Mouse (Mus musculus): Measurements from ENCODE around the gene Usp6nl.

The Usp6nl gene

DNA sequence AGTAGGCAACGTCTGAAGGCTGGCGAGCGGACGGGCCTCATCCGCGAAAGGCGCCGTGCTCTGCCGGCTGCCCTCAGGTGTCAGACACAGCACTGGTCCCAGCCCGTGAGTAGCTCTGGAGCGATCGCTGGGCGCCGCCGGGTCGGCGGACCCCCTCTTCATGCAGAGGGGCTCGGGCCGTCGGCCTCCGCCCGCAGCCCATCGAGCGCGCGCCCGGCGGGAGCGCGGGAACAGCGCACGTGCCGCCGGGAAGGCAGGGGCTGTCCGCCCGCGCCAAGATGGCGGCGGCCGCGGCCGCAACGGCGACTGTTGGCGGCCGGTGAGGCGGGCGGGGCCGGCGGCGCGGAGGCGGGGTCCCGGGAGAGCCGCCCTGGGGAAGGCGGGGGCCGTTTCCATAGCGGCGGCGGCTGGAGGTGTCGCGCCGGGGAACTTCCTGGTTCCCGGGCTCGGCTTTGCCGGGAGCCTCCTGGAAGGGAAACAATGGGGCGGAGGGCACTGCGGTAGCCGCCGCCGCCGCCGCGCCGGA, at the start of gene Usp6nl:
Usp6nl (plus strand) TSS at position 292 of the 526 bp plus-strand sequence.
- DNase-seq: peak; percentile 91 to 96

DNA sequence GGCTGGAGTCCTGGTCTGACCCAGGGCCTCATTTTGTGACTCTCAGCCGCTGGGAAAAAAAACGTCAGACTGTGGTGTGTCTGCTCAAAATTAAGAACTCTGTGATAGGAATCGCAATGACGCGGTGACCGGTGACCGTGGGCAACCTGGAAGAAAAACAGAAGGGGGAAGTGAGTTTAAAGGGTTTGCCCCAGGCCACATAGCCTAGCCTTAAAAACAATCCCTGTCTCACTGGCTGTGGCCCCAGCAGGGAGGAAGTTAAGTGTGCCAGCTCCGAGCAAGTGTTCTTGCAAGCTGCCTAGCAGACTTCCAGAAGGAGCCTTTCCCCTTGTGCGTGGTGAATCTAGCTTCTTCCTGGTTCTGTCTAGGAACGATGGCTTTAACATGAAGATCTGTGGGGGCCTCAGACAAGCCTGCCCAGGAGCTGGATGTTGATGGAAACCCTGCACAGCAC, 49.0 kb upstream of the Usp6nl start:
- DNase-seq: peak; percentile 11 to 50

DNA sequence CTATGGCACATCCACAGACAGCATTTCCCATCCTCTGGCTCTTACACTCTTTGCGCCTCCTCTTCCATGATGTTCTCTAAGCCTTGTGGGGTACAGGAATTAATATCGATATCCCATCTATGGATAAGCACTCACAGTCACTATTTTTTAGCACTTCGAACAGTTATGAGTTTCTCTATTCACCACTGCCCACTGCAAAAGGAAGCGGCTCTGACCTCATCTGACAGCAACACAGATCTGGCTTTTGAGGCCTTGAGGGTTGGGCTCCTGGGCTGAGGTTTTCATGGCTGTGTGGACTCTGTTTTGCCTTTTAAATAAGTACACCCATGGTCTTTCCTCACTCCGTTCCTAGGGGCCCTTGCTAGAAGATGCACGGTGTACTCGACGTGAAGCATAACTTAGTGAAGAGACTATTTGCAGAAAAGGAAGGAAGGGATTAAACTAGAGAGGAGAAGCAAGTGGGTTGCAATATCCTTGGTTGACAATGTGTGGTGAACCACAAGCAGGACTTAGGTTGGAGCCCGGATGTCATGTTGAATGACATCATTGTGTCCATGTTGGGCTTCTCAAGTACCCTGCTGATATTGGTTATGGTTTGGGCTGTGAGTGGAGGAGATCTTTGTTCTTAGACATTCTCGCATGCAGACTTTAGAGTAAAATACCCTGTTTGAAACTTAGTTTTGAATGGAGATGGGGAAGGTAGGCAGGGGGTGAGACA, 43.5 kb upstream of the Usp6nl start:
- DNase-seq: no peak

- DNase-seq: no peak
These were observed 42.7 kb upstream of the Usp6nl start for GRCm38 (mm10) chr2:6279614-6280301.

- DNase-seq: no peak
These were observed 38.9 kb upstream of the Usp6nl start for GRCm38 (mm10) chr2:6283569-6283968.

- no peak for DNase-seq
These were observed 37.7 kb upstream of the Usp6nl start for GRCm38 (mm10) chr2:6284784-6285183.

DNA sequence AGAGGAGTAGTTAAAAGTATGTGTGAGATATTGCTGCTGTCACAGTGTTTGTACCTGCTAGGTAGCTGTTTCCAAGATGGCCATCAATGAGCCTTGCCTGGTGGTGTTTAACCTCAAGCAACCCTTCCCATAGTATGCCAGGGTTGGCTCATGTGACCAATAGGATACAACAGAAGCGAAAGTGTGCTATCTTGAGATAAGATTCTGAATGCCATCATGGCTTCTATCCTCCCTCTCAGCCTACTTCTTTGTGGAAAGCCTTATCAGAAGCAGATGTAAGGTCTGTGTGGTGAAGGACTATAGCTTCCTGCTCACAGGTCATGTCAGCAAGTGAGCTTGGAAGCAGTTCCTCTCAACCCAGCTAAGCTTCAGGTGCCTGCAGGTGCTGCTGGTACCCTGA, 36.7 kb upstream of the Usp6nl start:
- no peak for DNase-seq

- no peak for DNase-seq
These were observed 28.5 kb upstream of the Usp6nl start for GRCm38 (mm10) chr2:6293825-6294444.

GRCm38 (mm10) chr2:6294993-6295628, 27.4 kb upstream of the Usp6nl start:
- DNase-seq: no peak

- no peak for DNase-seq
These were observed 17.7 kb upstream of the Usp6nl start for GRCm38 (mm10) chr2:6304768-6305167.

DNA sequence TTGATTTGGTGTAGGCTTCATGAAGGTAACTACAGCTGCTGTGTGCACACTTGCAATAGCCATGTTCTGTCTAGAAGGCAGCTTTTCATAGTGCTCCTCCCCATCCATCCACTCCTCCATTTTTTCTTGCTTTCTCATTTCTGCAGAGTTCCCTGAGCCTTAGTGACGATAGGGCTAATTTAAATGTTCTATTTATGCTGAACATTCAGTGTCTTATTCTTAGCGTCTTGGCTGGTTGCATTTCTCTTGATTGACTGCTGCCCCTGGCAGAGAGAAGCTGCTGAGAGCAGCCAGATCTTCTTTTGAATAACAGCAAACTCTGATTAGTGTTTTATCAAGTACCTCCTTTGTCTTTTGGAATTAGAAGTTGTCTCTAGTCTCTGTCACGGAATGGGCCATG, 15.6 kb upstream of the Usp6nl start:
- DNase-seq: no peak

GRCm38 (mm10) chr2:6309373-6309821, 13.1 kb upstream of the Usp6nl start:
- DNase-seq: no peak

DNA sequence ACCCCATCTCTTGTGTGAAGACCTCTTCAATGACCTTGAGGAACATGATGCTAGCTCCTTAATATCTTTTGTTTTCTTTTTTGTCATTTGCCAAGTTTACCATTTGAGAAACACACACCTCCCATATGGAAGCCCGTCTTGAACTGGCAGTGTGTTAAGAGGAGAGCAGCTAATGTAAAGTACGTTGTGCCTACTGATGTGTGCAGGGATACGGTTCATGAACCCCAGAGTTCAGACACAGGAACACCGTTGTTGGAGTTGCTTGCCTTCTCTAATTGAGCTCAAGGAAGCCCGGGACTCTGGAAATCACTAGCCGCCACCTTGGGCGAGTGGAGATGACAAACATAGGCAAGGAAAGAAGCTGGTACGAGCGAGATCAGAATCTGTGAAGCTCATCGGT, 9.7 kb upstream of the Usp6nl start:
- no peak for DNase-seq

DNA sequence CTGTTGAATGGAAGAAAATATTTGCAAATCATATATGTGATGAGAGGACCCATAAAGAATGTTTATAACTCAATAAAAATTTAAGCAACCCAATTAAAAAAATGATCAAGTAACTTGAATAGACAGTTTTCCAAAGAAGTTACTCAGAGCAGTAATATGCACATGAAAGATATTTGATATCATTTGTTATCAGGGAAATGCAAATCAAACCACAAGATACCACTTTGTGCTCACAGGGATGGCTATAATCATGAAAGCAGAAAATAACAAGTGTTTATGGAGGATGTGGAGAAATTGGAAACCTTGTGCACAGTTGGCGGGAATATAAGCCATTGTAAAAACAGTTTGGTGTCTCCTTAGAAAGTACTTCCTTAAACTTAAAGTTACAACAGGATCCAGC, 8.7 kb upstream of the Usp6nl start:
- no peak for DNase-seq

- no peak for DNase-seq
These were observed 2.3 kb upstream of the Usp6nl start for GRCm38 (mm10) chr2:6320153-6320552.

DNA sequence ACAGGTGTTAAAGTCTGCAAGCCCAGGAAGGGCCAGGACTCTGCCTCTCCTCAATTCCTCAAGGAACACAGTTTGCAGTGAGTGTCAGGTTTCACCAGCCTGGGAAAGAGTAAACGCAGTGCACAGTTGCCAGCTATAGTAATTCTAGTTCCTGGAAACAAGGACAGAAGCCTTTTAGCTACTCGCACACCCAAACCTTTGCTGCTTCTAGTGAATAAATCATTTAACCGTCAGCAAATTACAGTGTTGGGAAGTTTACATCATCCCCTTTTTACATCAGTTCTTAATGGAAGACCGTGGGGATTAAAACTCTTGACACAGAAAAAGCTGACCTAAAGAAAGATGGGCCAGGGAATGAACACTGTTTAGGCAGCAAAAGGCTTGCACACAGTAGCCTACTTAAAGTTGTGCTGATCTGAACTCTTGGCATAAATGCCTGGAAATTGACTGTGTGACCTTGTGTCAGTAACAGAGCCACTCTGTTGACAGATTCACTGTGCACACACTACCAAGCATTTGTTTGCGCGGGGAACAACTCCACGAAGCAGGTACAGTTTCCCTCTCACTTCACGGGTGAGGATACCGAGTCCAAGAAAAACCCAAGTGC, 595 bp upstream of the Usp6nl start:
- no peak for DNase-seq

DNA sequence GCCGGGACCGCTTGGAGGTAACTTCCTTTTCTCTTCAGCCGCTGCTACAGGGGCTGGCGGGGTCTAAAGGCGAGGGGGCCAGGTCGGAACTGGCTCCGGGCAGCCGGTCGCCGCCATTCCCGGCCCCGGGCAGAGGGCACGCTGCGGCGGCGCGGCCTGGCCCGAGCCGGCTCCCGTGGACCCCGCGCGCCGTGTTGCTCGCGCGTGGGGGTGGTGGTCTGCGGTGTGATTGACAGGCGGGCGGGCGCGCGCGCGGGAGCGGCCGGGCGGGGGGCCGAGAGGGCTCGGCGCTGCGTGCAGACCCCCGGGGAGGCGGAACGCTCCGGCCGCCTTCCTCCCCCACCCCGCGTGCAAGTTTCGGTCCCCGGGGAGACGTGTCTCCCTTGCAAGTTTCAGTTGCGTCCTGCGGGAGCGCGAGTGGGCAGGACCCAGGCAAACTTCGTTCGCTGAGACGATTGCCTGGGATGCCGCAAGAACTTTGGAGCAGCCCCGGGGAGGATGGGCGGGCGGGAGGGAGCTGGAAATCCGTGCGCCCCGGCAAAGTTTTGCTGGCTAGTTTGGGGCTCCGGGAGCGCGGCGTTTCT, 563 bp downstream of the Usp6nl start:
- DNase-seq: peak; percentile 61 to 80

DNA sequence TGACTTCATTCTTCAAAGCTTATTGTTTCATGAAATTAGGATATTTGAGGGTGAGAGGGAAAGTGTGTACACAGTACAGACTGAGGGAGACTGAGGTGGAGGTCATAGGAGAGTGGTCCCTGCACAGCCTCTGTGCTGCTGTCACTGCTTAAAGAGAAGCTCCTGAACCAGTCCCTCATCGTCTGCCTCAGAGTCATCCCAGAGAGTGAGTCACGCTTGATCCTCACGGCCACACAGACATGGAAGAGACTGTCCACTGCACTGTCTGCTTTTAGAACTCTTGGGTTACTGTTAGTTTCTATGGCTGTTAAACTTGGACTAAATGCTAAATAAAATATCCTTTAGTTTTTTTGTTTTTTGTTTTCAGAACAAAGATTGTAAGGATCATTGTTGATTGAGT, 3.2 kb downstream of the Usp6nl start:
- DNase-seq: no peak

- no peak for DNase-seq
These were observed 6.5 kb downstream of the Usp6nl start for GRCm38 (mm10) chr2:6328927-6329326.

GRCm38 (mm10) chr2:6330756-6331155, 8.3 kb downstream of the Usp6nl start:
- no peak for DNase-seq

DNA sequence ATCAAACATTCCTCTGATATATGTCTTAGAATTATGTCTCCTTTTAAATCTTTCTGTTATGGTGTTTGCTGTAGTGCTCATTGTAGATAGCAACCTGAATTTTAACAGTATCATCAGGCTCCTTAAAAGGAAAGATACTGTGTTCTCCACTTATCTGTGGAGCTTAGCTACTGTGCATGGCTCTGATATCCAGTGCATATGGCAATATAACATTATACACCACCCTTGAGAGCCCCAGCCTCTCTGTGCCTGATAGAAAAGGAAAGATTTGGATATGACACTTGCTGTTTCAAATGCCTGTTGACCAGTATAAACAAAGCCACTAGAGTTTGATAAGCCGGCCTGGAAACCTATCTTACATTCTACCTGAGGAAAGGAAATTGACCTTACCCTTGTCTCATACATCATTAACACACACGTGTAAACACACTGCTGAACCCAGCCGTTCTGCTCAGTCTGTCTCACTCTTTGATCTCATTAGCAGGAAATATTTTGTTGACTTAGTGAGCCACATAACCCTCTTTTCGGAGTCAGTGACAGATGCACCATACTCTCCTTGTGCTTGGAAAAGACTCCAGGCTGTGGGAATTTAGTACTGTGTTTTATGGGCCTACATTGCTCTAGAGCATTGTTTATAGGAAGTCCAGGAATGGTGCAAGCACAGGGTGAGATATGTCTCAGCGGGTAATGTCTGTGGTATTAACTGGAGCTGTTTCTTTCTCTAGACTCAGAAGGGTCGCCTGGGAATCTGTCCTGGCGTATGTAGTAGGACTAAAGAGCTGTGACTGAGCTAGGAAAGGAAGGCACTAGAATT, 9.1 kb downstream of the Usp6nl start:
- DNase-seq: no peak
